Mouse (Mus musculus) olfactory bulb, adult 2 months (tissue): ENCODE measurements at regions not wholly inside any gene's neighbourhood (a gene's known extent, or its start where the extent isn't known, plus 50 kb on each side); places are given as distances from the start of the nearest gene placed in this dataset.

Experiments
- H3K27ac ChIP-seq: fragments of 200-500 bp; 2 replicates; pipeline ENCODE4 v1.5.1; 2012; ENCODE audit warnings: low read depth, low read length; ENCODE audit not compliant: insufficient read depth
- H3K4me1 ChIP-seq: fragments of 200-500 bp; 2 replicates; pipeline ENCODE4 v1.6.1; 2012; ENCODE audit warnings: low read length; ENCODE audit not compliant: control insufficient read depth, insufficient read depth
- H3K4me3 ChIP-seq: fragments of 200-500 bp; 2 replicates; pipeline ENCODE4 v1.5.1; 2012; ENCODE audit warnings: mild to moderate bottlenecking, low read depth, low read length, moderate library complexity; ENCODE audit not compliant: insufficient read depth
- CTCF ChIP-seq: fragments of 200-500 bp; IDR thresholded peaks from 2 replicates; pipeline ENCODE4 v1.5.1; 2012; ENCODE audit warnings: low read depth, mild to moderate bottlenecking, low read length, moderate library complexity; ENCODE audit not compliant: insufficient read depth
- POLR2A ChIP-seq: fragments of 200-500 bp; IDR thresholded peaks from 2 replicates; pipeline ENCODE4 v1.6.1; 2012; ENCODE audit warnings: mild to moderate bottlenecking, low read depth, low read length, moderate library complexity; ENCODE audit not compliant: insufficient read depth
- WGBS: fragments of 180-500 bp; shearing (Covaris S2); methylation state at CpG from one replicate; pipeline ENCODE4 v1.1.7; 2018; 5-methylcytosine and 5-hydroxymethylcytosine counted together

DNA sequence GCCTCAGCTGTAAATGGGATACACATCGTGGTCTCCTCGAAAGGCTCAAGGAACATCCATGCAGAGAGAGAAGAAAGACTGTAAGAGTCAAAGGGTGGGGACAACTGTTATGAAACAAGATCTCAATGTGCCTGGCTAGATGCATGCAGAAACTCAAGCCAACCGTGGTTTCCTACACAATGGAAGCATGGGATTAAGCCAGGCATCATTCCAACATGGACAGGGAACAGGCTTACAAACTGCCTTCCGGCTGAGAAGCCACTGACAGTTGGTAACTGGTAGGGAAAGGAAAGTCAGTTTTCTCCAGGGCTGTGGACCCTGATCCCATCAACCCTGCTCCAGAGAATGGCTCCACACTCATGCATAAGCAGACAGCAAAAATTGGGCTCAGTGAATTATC, 350.5 kb downstream of the Gm9195 start:
- WGBS = 49% methylated on average over 4 of the region's 4 CpGs
- Histone ChIP-seq H3K27ac (no peak overlapping the region), H3K4me1 (no peaks in the 10 kb centered on the region), H3K4me3 (no peak overlapping the region)
- TF ChIP-seq CTCF = no peak

GRCm38 (mm10) chr14:72130149-72130548, 361.5 kb downstream of the Gm9195 start:
- Histone ChIP-seq H3K4me3 (no peak overlapping the region), H3K4me1 (no peaks in the 10 kb centered on the region), H3K27ac (no peak overlapping the region)
- TF ChIP-seq POLR2A = no peak
- no peak for TF ChIP-seq CTCF
- WGBS = 85% methylated on average over 4 of the region's 4 CpGs

DNA sequence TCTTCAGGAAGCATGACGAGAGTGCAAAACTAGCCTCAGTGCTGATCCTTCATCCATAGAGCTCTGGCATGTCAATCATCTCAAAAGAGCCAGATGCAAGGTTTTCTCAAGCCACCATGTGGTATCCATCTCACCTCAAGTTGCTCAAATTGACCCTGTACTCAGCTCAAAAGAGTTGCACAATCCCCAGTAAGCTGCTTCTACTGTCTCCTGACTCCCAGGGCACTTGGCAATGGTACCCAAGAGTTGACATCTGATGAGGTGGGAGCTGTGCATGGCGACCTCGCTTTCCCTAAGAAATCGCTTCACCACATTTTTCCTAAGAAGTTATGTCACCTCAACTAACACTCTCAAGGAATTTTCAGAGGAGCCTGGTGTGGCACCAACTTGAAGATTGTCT, 369.9 kb downstream of the Gm9195 start:
- H3K4me3 ChIP-seq = no peak overlapping the region
- no peaks in the 10 kb centered on the region for H3K4me1 ChIP-seq
- TF ChIP-seq POLR2A (no peak), CTCF (no peak)
- no peak overlapping the region for H3K27ac ChIP-seq
- 96% methylated on average over 4 of the region's 4 CpGs for WGBS

DNA sequence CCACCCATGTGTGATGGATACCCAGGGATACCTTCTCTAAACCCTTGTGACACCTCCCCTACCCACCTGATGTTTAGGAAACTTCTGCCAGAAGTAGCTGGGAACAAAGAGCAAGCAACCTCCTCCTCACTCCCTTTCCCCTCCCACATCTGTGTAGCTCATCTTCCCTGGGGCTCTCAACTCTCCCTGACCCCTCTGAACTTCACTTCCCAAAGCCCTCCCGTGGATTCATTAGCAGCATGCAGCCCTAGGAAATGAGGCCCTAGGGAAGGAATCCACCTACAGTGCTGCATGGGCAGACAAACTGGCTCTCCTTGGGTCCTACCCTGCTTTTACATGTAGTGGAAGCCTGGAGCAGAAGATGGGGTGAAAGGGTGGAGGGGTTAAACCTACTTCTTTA, 370.6 kb downstream of the Gm9195 start:
- Histone ChIP-seq H3K4me3 (no peak overlapping the region), H3K4me1 (no peaks in the 10 kb centered on the region), H3K27ac (no peak overlapping the region)
- TF ChIP-seq POLR2A = no peak
- TF ChIP-seq CTCF = no peak
- 21% methylated on average over 1 of the region's 1 CpGs for WGBS

GRCm38 (mm10) chr14:72116842-72117241, 374.8 kb downstream of the Gm9195 start:
- TF ChIP-seq CTCF = no peak
- no peak for TF ChIP-seq POLR2A
- 22% methylated on average over 4 of the region's 4 CpGs for WGBS
- Histone ChIP-seq H3K4me3 (no peak overlapping the region), H3K4me1 (no peaks in the 10 kb centered on the region), H3K27ac (no peak overlapping the region)

DNA sequence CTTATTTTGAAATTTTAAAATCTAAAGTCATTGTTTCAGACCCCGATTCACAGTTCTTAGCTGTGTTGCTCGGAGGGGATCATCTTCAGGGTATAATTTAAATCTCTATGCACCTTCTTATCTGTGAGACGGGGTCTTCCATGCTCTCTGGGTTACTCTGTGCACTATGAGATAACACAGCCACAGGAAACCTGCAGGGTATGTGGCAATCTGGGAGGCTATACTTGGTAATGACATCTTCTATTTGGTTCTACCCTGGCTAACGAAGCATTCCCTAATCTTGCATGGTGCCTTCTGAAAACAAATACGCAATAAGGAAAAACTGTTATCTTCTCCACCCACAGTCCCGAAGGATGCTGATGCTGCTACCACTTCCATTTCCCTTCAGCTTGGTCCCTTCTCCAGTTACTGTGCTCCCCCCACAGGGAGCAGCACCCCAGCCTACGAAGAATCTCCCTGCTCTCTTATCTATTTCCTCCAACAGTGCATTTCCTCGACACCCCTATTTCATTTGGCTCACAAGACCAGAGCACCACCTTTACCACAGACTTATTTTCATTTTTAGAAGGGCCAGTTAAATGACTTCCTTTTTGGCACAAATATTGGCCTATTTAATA, 378.2 kb downstream of the Gm9195 start:
- no peak for TF ChIP-seq POLR2A
- TF ChIP-seq CTCF = no peak
- no peaks in the 10 kb centered on the region for H3K4me1 ChIP-seq
- WGBS = 88% methylated on average over 8 of the region's 8 CpGs
- no peak overlapping the region for H3K27ac ChIP-seq
- no peak overlapping the region for H3K4me3 ChIP-seq

DNA sequence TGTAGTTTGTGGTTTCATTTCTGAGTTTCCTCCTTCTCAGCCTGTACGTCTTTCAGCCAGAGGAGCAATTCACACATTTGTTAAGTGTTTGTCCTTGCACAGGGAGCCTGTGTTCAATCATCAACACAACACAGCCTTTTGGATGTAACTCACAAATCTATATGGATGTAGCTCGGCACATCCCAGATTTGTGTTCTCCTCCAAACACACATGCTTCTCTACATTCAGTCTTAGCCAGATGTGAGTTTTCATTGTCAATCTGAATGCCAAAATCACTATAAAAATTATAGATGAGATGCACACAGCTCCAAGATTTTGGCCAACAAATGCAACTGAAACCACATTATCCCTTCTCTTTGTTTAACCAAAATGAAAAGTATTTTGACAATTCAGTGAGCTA, 380.9 kb downstream of the Gm9195 start:
- WGBS = 85% methylated on average over 2 of the region's 2 CpGs
- TF ChIP-seq POLR2A (no peak), CTCF (no peak)
- no peak overlapping the region for H3K27ac ChIP-seq
- H3K4me1 ChIP-seq = no peaks in the 10 kb centered on the region
- no peak overlapping the region for H3K4me3 ChIP-seq

DNA sequence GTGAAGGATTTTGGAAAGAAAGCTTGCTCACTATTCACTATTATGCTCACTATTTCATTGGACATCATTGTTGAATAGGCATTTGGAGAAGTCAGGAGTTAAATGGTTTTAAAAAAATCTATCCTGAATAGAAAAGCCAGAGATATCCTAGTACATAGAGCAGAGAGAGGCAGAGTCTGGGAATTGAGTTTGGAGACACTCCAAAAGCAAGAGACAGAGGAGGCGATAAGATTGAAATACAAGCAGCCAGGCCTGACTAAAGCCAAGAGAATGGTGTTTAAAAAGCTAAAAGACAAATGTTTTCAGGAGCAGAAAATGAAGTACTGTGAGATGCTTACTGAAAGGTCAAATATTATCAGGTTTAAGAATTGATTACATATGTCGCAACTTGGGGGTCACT, 400.1 kb downstream of the Gm9195 start:
- TF ChIP-seq CTCF (no peak), POLR2A (no peak)
- Histone ChIP-seq H3K4me3 (no peak overlapping the region), H3K4me1 (no peaks in the 10 kb centered on the region), H3K27ac (no peak overlapping the region)
- WGBS = 82% methylated on average over 2 of the region's 2 CpGs

DNA sequence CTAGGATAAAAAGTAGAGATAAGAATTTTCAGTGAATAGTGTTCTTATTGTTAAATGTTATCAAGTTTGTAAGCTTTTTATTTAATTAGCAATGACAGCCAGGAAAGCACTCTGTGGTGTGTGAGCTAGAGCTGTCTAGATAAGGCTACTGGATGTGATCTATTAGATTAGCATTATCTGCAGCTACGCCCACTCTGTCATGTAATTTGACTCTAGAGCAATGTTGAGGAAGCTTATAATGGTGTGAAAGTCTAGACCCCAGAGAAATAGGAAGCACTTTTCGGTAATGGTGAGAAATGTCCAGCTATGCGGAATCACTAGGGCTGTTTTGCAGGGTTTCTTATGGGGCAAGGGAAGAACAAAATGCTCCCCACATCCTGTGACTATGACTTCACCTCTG, 410.2 kb downstream of the Gm9195 start:
- Histone ChIP-seq H3K27ac (no peak overlapping the region), H3K4me3 (no peak overlapping the region), H3K4me1 (no peaks in the 10 kb centered on the region)
- TF ChIP-seq CTCF (no peak), POLR2A (no peak)
- 86% methylated on average over 3 of the region's 3 CpGs for WGBS

GRCm38 (mm10) chr14:72064111-72064812, 427.4 kb downstream of the Gm9195 start:
- no peaks in the 10 kb centered on the region for H3K4me1 ChIP-seq
- no peak overlapping the region for H3K4me3 ChIP-seq
- TF ChIP-seq CTCF = no peak
- TF ChIP-seq POLR2A = no peak
- no peak overlapping the region for H3K27ac ChIP-seq
- WGBS = 94% methylated on average over 12 of the region's 12 CpGs

GRCm38 (mm10) chr14:72042881-72043236, 448.8 kb downstream of the Gm9195 start:
- no peak overlapping the region for H3K27ac ChIP-seq
- peaks cover 3% of the 10 kb centered on the region; the same call in 1 of the 2 replicates for H3K4me1 ChIP-seq
- 35% methylated on average over 2 of the region's 2 CpGs for WGBS
- H3K4me3 ChIP-seq = no peak overlapping the region
- TF ChIP-seq POLR2A (no peak), CTCF (no peak)
